In the genomic region with DNA sequence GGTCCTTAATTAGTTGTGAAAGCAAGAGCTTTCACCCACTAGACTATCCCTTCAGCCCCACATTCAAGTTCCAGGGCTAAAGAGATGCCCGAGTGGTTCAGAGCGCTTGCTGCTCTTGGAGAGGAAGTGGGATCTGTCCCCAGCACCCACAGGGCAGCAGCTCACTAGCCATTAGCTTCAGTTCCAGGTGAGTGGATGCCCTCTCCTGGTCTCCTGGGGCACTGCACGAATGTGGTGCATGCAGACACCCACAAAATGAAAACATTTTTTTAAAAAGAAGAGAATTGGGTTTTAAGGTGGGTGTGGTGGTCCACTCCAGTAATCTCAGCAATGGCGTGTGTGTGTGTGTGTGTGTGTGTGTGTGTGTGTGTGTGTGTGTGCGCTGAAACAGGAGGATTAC, we compare ENCODE assay signal across 19 mouse cellular contexts. TPM values are rescaled to one million over a fixed set of nuclear protein-coding genes. Genes with fewer than 3 reads are reported as not detected.
DNase-seq lines count a peak whose midpoint lies in the region; ATAC-seq and TF ChIP-seq lines count a peak whose summit lies in the region.
"Had no signal": no experiment of that assay in that cellular context is flagged by ENCODE, and none has a peak within 500 bp of the region (broad histone marks: within the 10 kb centered on the region; RNA-seq: fewer than 3 reads in every experiment).

No protein-coding gene starts in this region.

- H3K27me3 ChIP-seq in heart, adult 2 months (ENCODE audit: control insufficient read depth, insufficient read depth, low read length): no peaks in the 10 kb centered on the region
- H3K27me3 ChIP-seq: limb, embryonic 15.5 days; megakaryocyte, embryonic 14.5 days had no signal

- DNase-seq in heart, adult 2 months: no peak
- DNase-seq in heart, adult 8-10 months (ENCODE audit: low spot score): no peak
- no peak for DNase-seq in lung, adult 2 months
- no peak for DNase-seq in lung, postnatal 25 days (ENCODE audit: low spot score)
- DNase-seq in ES-CJ7 (ENCODE audit: low read depth, low spot score): peak; percentile 51
- no peak for DNase-seq in left cerebral cortex, adult 8-10 months (ENCODE audit: low spot score in 2 of 2)
- DNase-seq in gastrocnemius, postnatal 10 days: no peak
- DNase-seq: cerebellum, adult 8-10 months; gastrocnemius, adult 2 months; heart, postnatal 36 days; kidney, postnatal 25 days; layer of hippocampus, postnatal 36 days; right cerebral cortex, adult 18-20 months had no signal

- intact Hi-C loops in heart, adult 2 months (cut with DNase I): no loop called here

- H3K36me3 ChIP-seq in heart, adult 2 months (ENCODE audit: control insufficient read depth, insufficient read depth, low read length): no peaks in the 10 kb centered on the region

- no peak overlapping the region for H3K9ac ChIP-seq in heart, adult 2 months (ENCODE audit: low read depth, low read length)
- H3K9ac ChIP-seq: limb, embryonic 15.5 days had no signal

- WGBS in heart, adult 2 months: 89% methylated on average over 5 of the region's 5 CpGs
- 74% methylated on average over 5 of the region's 5 CpGs for WGBS in lung, adult 2 months

- no peak overlapping the region for H3K4me3 ChIP-seq in heart, adult 2 months
- H3K4me3 ChIP-seq in lung, adult 2 months (replicated peaks; ENCODE audit: extremely low read depth, low read depth, low read length): no peak overlapping the region
- H3K4me3 ChIP-seq: gastrocnemius, adult 2 months; limb, embryonic 15.5 days; megakaryocyte, embryonic 14.5 days; myocyte had no signal

- peak; percentile 53; the same call in 1 of the 2 replicates for ATAC-seq in megakaryocyte-erythroid progenitor cell, adult 5-6 weeks (replicated peaks; ENCODE audit: low FRiP score, low TSS enrichment, poor library complexity, severe bottlenecking)
- ATAC-seq: forebrain, embryonic 14.5 days; inflammation-experienced regulatory T-cells, adult 6 months had no signal

- no peak overlapping the region for H3K27ac ChIP-seq in heart, adult 2 months
- H3K27ac ChIP-seq: gastrocnemius, adult 2 months; limb, embryonic 15.5 days had no signal

- no peak for TF ChIP-seq POLR2A in heart, adult 2 months (IDR thresholded peaks at IDR 0.05; ENCODE audit: insufficient read depth, low read depth, low read length)
- TF ChIP-seq POLR2A in lung, adult 2 months (IDR thresholded peaks at IDR 0.05; ENCODE audit: borderline replicate concordance, extremely low read depth, low read depth, low read length): no peak

- TF ChIP-seq CTCF in heart, adult 2 months (IDR thresholded peaks at IDR 0.05): peak; percentile 16; the same call in 1 of the 2 replicates
- 0 out of 2 replicates have a peak, but pooled peaks have one; percentile 7 for TF ChIP-seq CTCF in lung, adult 2 months (IDR thresholded peaks at IDR 0.05; ENCODE audit: insufficient read depth, low read length)

- no peak for TF ChIP-seq EP300 in heart, adult 2 months (IDR thresholded peaks at IDR 0.05; ENCODE audit: insufficient read depth, low read depth, low read length)

- no peaks in the 10 kb centered on the region for H3K79me2 ChIP-seq in heart, adult 2 months (replicated peaks; ENCODE audit: control insufficient read depth, insufficient read depth, low read length)

- no peaks in the 10 kb centered on the region for H3K4me1 ChIP-seq in heart, adult 2 months (ENCODE audit: control insufficient read depth, insufficient read depth, low read length)
- no peaks in the 10 kb centered on the region for H3K4me1 ChIP-seq in lung, adult 2 months (ENCODE audit: control insufficient read depth, insufficient read depth, low read length)
- H3K4me1 ChIP-seq: limb, embryonic 15.5 days; megakaryocyte, embryonic 14.5 days had no signal

RNA-seq across cellular contexts. Expression of gene Tyw1, which starts 40.7 kb away (rescaled TPM):
- 1 to 10 TPM; 7.0 to 9.8 TPM for total RNA-seq in heart, adult 2 months (2021)
- 5.1 and 5.7 TPM in 2 replicates for polyA plus RNA-seq in heart, adult 2 months (2012; rRNA removed)
- 1 to 10 TPM; 6.9 to 8.4 (median 7.8) TPM for total RNA-seq in heart, adult 8-10 months (2022)
- 7.0 and 8.0 TPM in 2 replicates for polyA plus RNA-seq in lung, adult 2 months (2012; rRNA removed)
- 23.2 and 28.4 TPM in 2 replicates for total RNA-seq in megakaryocyte-erythroid progenitor cell, adult 5-6 weeks (2014; fragmentation: Nextera tagmentation)
- total RNA-seq in megakaryocyte-erythroid progenitor cell, adult 5-6 weeks (2017): 49.8 and 50.9 TPM in 2 replicates
- 10 to 100 TPM; 15.5 to 19.7 (median 16.5) TPM for total RNA-seq in left cerebral cortex, adult 8-10 months (2022)
- 1 to 10 TPM; 9.1 to 9.3 TPM for total RNA-seq in gastrocnemius, postnatal 10 days (2021)

RNA-seq across cellular contexts. Expression of gene Sbds, which starts 40.7 kb away (rescaled TPM):
- 10 to 100 TPM; 45.8 to 48.7 TPM for total RNA-seq in heart, adult 2 months (2021)
- polyA plus RNA-seq in heart, adult 2 months (2012; rRNA removed): 22.0 and 25.4 TPM in 2 replicates
- 10 to 100 TPM; 50.7 to 62.6 (median 55.7) TPM for total RNA-seq in heart, adult 8-10 months (2022)
- polyA plus RNA-seq in lung, adult 2 months (2012; rRNA removed): 41.9 and 45.4 TPM in 2 replicates
- 65.5 and 66.6 TPM in 2 replicates for total RNA-seq in megakaryocyte-erythroid progenitor cell, adult 5-6 weeks (2014; fragmentation: Nextera tagmentation)
- 75.7 and 125 TPM in 2 replicates for total RNA-seq in megakaryocyte-erythroid progenitor cell, adult 5-6 weeks (2017)
- total RNA-seq in left cerebral cortex, adult 8-10 months (2022): 10 to 100 TPM; 77.8 to 89.1 (median 86.8) TPM
- 10 to 100 TPM; 25.8 to 31.6 TPM for total RNA-seq in gastrocnemius, postnatal 10 days (2021)
